Mouse (Mus musculus): ENCODE data around the gene Xbp1.
"Not testable (repeated sequence)": the region's sequence is repeated elsewhere in the genome, so short reads cannot be mapped to it uniquely, and the experiment has no call there.

- not testable (repeated sequence) for TF ChIP-seq POLR2A (IDR thresholded peaks at IDR 0.05; ENCODE audit: insufficient read depth, low read depth, low read length); CTCF (IDR thresholded peaks at IDR 0.05); EP300 (IDR thresholded peaks at IDR 0.05; ENCODE audit: insufficient read depth, low read depth, low read length)
Observed at GRCm38 (mm10) chr11:5489433-5489832, 31.0 kb upstream of the Xbp1 start.

Measured in heart, adult 2 months (tissue).